Mouse (Mus musculus): ENCODE data around the gene Trmt13.

DNA sequence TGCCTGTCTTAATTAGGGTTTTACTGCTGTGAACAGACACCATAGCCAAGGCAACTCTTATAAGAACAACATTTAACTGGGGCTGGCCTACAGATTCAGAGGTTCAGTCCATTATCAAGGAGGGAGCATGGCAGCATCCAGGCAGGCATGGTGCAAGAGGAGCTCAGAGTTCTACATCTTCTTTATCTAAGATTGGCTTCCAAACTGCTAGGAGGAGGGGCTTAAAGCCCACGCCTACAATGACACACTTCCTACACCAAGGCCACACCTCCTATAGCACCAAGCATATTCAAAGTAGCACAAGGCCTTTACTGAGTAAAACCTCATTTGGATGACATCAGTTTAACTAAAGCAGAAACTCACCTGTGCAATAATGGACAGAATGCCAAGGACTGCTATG, 25.6 kb upstream of the Trmt13 start:
- no peak for TF ChIP-seq CTCF (conservative IDR thresholded peaks at IDR 0.05; ENCODE audit: low read length)
- TF ChIP-seq NANOG (IDR thresholded peaks at IDR 0.05; ENCODE audit: borderline replicate concordance, low read length) = no peak

All from E14TG2a.4 (cell line).